Mouse (Mus musculus): ENCODE data around the gene Mrps6. TPM values are rescaled to one million over a fixed set of nuclear protein-coding genes. Genes with fewer than 3 reads are reported as not detected.

The Mrps6 gene
- polyA plus RNA-seq, 1 experiment from 2014 or later: 49.3 TPM

DNA sequence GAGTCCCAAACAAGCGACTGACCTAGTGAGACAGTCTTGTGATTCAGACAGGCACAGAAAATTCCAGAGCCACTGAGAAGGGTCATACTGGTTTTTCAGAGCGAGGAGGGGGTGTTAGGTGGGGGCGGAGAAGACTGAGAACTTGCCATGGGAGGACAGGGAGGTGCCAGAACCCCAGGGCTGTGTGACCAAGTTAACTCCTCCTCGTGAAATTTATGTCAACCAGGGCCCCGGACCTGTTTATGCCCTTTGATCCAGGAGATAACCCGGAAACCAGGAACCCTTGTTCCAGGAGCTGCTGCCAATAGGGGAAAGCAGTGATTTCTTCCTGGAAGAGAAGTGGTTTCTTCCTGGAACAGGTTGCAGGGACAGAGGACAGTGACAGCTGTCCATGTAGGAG, 101.0 kb downstream of the Mrps6 start:
- no peak overlapping the region for H3K27ac ChIP-seq
- ATAC-seq: no peak
- 23% methylated on average over 6 of the region's 6 CpGs for WGBS (ENCODE audit: insufficient replicate concordance)
- H3K27me3 ChIP-seq (replicated peaks): peaks cover 39% of the 10 kb centered on the region
- peak overlapping the region; percentile 58 for H3K4me2 ChIP-seq
- H3K4me1 ChIP-seq: 0 out of 2 replicates have a peak, but pooled peaks cover 5% of the 10 kb centered on the region
- no peaks in the 10 kb centered on the region for H3K36me3 ChIP-seq
- H3K9ac ChIP-seq: no peak overlapping the region
- no peaks in the 10 kb centered on the region for H3K9me3 ChIP-seq (replicated peaks)
- no peak overlapping the region for H3K4me3 ChIP-seq

Other genes starting within 250 kb of the Mrps6 start
- gene Gm49711, start within 50 bp of the Mrps6 start, polyA plus RNA-seq (2016; fragmentation: Nextera tagmentation; extraction: Ambion mirVana): not detected in 2 replicates
- 2.4 and 2.8 TPM in 2 replicates for gene Slc5a3, start 52 bp downstream of the Mrps6 start, polyA plus RNA-seq (2016; fragmentation: Nextera tagmentation; extraction: Ambion mirVana)
- 0.13 TPM in 1 of 2 replicates, not detected in the other for gene Kcne2, start 234.1 kb downstream of the Mrps6 start, polyA plus RNA-seq (2016; fragmentation: Nextera tagmentation; extraction: Ambion mirVana)
- gene Smim11, start 243.0 kb downstream of the Mrps6 start, polyA plus RNA-seq (2016; fragmentation: Nextera tagmentation; extraction: Ambion mirVana): 76.4 and 76.8 TPM in 2 replicates

Data from liver, embryonic 12.5 days (tissue).